Mouse (Mus musculus): ENCODE results near the gene Hsd17b1. TPM values are rescaled to one million over a fixed set of nuclear protein-coding genes. Genes with fewer than 3 reads are reported as not detected.

Gene Hsd17b1
- total RNA-seq, 1 experiment = 2.4 TPM

- Histone ChIP-seq H3K4me3 (ENCODE audit: insufficient read depth in 1 of 2, low read depth in 1 of 2, low read length in 2 of 2, poor library complexity in 1 of 2, severe bottlenecking in 1 of 2) (no peak overlapping the region), H3K9me3 (ENCODE audit: control insufficient read depth, insufficient read depth, low read depth, low read length) (no peaks in the 10 kb centered on the region), H3K27ac (ENCODE audit: insufficient read depth, low read depth, low read length, poor library complexity, severe bottlenecking) (no peak overlapping the region), H3K9ac (ENCODE audit: insufficient read depth, low read depth, low read length, poor library complexity, severe bottlenecking) (no peak overlapping the region), H3K36me3 (ENCODE audit: control insufficient read depth, insufficient read depth, low read length, poor library complexity, severe bottlenecking) (peaks cover 19% of the 10 kb centered on the region; the same call in 1 of the 2 replicates), H3K4me1 (ENCODE audit: control insufficient read depth in 2 of 2, insufficient read depth in 2 of 2, low read length in 2 of 2, poor library complexity in 1 of 2) (peaks cover 0 to 2% of the 10 kb centered on the region in 2 experiments; a peak in 1 of 4 replicates)
- in situ Hi-C loops (cut with MboI; ENCODE audit: low sequenced_read_pairs in 2 of 2, unreplicated experiment in 2 of 2) = no loop called here
- TF ChIP-seq ZC3H11A (IDR thresholded peaks at IDR 0.05; ENCODE audit: borderline replicate concordance, low read depth, low read length) (no peak), MAFK (IDR thresholded peaks at IDR 0.05; ENCODE audit: insufficient read depth, low read depth, low read length) (no peak), ZNF384 (IDR thresholded peaks at IDR 0.05; ENCODE audit: low read depth, low read length) (no peak), HCFC1 (IDR thresholded peaks at IDR 0.05; ENCODE audit: borderline replicate concordance, insufficient read depth, low read length) (no peak), CHD2 (IDR thresholded peaks at IDR 0.05; ENCODE audit: low read depth, low read length) (no peak)
- DNase-seq (ENCODE audit: low read depth, low spot score) = no peak
Measured at GRCm38 (mm10) chr11:101127075-101127474, 48.9 kb downstream of the Hsd17b1 start.

GRCm38 (mm10) chr11:101128996-101129577 is 50.9 kb downstream of the Hsd17b1 start:
- TF ChIP-seq MAFK (IDR thresholded peaks at IDR 0.05; ENCODE audit: insufficient read depth, low read depth, low read length) = no peak
- TF ChIP-seq ZC3H11A (IDR thresholded peaks at IDR 0.05; ENCODE audit: borderline replicate concordance, low read depth, low read length) = no peak
- TF ChIP-seq HCFC1 (IDR thresholded peaks at IDR 0.05; ENCODE audit: borderline replicate concordance, insufficient read depth, low read length) = no peak
- TF ChIP-seq ZNF384 (IDR thresholded peaks at IDR 0.05; ENCODE audit: low read depth, low read length) = no peak
- TF ChIP-seq CHD2 (IDR thresholded peaks at IDR 0.05; ENCODE audit: low read depth, low read length) = no peak
- peaks cover 15% of the 10 kb centered on the region; the same call in 1 of the 2 replicates for H3K36me3 ChIP-seq (ENCODE audit: control insufficient read depth, insufficient read depth, low read length, poor library complexity, severe bottlenecking)
- H3K27ac ChIP-seq (ENCODE audit: insufficient read depth, low read depth, low read length, poor library complexity, severe bottlenecking) = no peak overlapping the region
- in situ Hi-C loops (cut with MboI; ENCODE audit: low sequenced_read_pairs in 2 of 2, unreplicated experiment in 2 of 2) = no loop called here
- no peak overlapping the region for H3K9ac ChIP-seq (ENCODE audit: insufficient read depth, low read depth, low read length, poor library complexity, severe bottlenecking)
- H3K4me3 ChIP-seq (ENCODE audit: insufficient read depth in 1 of 2, low read depth in 1 of 2, low read length in 2 of 2, poor library complexity in 1 of 2, severe bottlenecking in 1 of 2) = no peak overlapping the region
- no peak for DNase-seq (ENCODE audit: low read depth, low spot score)
- H3K4me1 ChIP-seq (ENCODE audit: control insufficient read depth in 2 of 2, insufficient read depth in 2 of 2, low read length in 2 of 2, poor library complexity in 1 of 2) = peaks cover 0 to 2% of the 10 kb centered on the region in 2 experiments; a peak in 1 of 4 replicates
- H3K9me3 ChIP-seq (ENCODE audit: control insufficient read depth, insufficient read depth, low read depth, low read length) = no peaks in the 10 kb centered on the region

Other genes starting within 250 kb of the Hsd17b1 start
- 3.4 and 4.3 TPM in 2 replicates for gene Stat5b, start 227.7 kb upstream of the Hsd17b1 start, total RNA-seq (2012; rRNA removed)
- gene Stat5a, start 219.1 kb upstream of the Hsd17b1 start, total RNA-seq (2012; rRNA removed) = 1.7 TPM in 2 replicates
- gene Stat3, start 138.9 kb upstream of the Hsd17b1 start, total RNA-seq (2012; rRNA removed) = 61.5 and 78.9 TPM in 2 replicates
- gene Cavin1, start 107.5 kb upstream of the Hsd17b1 start, total RNA-seq (2012; rRNA removed) = 16.4 and 30.7 TPM in 2 replicates
- 38.1 and 43.4 TPM in 2 replicates for gene Atp6v0a1, start 69.0 kb upstream of the Hsd17b1 start, total RNA-seq (2012; rRNA removed)
- gene Naglu, start 8.4 kb upstream of the Hsd17b1 start, total RNA-seq (2012; rRNA removed) = 4.7 and 9.2 TPM in 2 replicates
- 21.9 and 22.9 TPM in 2 replicates for gene Coasy, start 4.2 kb downstream of the Hsd17b1 start, total RNA-seq (2012; rRNA removed)
- gene Mlx, start 8.9 kb downstream of the Hsd17b1 start, total RNA-seq (2012; rRNA removed) = 30.7 and 42.0 TPM in 2 replicates
- gene Psmc3ip, start 17.0 kb downstream of the Hsd17b1 start, total RNA-seq (2012; rRNA removed) = 20.6 and 31.5 TPM in 2 replicates
- 60.4 and 65.2 TPM in 2 replicates for gene Retreg3, start 41.5 kb downstream of the Hsd17b1 start, total RNA-seq (2012; rRNA removed)
- 27.5 and 38.6 TPM in 2 replicates for gene Tubg1, start 41.5 kb downstream of the Hsd17b1 start, total RNA-seq (2012; rRNA removed)
- 0.31 and 0.74 TPM in 2 replicates for gene Tubg2, start 77.5 kb downstream of the Hsd17b1 start, total RNA-seq (2012; rRNA removed)
- gene Cntnap1, start 92.1 kb downstream of the Hsd17b1 start, total RNA-seq (2012; rRNA removed) = 0.18 and 0.58 TPM in 2 replicates
- gene Plekhh3, start 92.9 kb downstream of the Hsd17b1 start, total RNA-seq (2012; rRNA removed) = 3.4 and 5.1 TPM in 2 replicates
- gene Ccr10, start 97.0 kb downstream of the Hsd17b1 start, total RNA-seq (2012; rRNA removed) = 0.31 TPM in 1 of 2 replicates, not detected in the other
- 18.3 and 18.9 TPM in 2 replicates for gene Ezh1, start 148.1 kb downstream of the Hsd17b1 start, total RNA-seq (2012; rRNA removed)
- 4.0 and 5.6 TPM in 2 replicates for gene Ramp2, start 167.6 kb downstream of the Hsd17b1 start, total RNA-seq (2012; rRNA removed)
- 105 and 135 TPM in 2 replicates for gene Vps25, start 175.3 kb downstream of the Hsd17b1 start, total RNA-seq (2012; rRNA removed)
- 0.49 and 1.1 TPM in 2 replicates for gene Wnk4, start 182.2 kb downstream of the Hsd17b1 start, total RNA-seq (2012; rRNA removed)
- gene Cntd1, start 200.6 kb downstream of the Hsd17b1 start, total RNA-seq (2012; rRNA removed) = 2.1 and 2.4 TPM in 2 replicates
- gene Coa3, start 200.7 kb downstream of the Hsd17b1 start, total RNA-seq (2012; rRNA removed) = 107 and 139 TPM in 2 replicates
- 80.6 and 89.2 TPM in 2 replicates for gene Becn1, start 223.9 kb downstream of the Hsd17b1 start, total RNA-seq (2012; rRNA removed)
- 40.0 and 57.0 TPM in 2 replicates for gene Psme3, start 237.8 kb downstream of the Hsd17b1 start, total RNA-seq (2012; rRNA removed)
- 4.6 and 5.0 TPM in 2 replicates for gene Aoc2, start 246.7 kb downstream of the Hsd17b1 start, total RNA-seq (2012; rRNA removed)

Measured in ES-E14 (cell line).